Mouse (Mus musculus) hindlimb bud, embryonic 11.5 days (tissue): ENCODE results near the gene Hnrnpk.
"Not testable (repeated sequence)": the region's sequence is repeated elsewhere in the genome, so short reads cannot be mapped to it uniquely, and the experiment has no call there.

ENCODE experiments used
- DNase-seq: peaks from one replicate; pipeline ENCODE4 v3.0.0-alpha.2; 2012; ENCODE audit warnings: low read depth, low spot score; ENCODE audit errors: extremely low spot score

Hnrnpk gene

DNA sequence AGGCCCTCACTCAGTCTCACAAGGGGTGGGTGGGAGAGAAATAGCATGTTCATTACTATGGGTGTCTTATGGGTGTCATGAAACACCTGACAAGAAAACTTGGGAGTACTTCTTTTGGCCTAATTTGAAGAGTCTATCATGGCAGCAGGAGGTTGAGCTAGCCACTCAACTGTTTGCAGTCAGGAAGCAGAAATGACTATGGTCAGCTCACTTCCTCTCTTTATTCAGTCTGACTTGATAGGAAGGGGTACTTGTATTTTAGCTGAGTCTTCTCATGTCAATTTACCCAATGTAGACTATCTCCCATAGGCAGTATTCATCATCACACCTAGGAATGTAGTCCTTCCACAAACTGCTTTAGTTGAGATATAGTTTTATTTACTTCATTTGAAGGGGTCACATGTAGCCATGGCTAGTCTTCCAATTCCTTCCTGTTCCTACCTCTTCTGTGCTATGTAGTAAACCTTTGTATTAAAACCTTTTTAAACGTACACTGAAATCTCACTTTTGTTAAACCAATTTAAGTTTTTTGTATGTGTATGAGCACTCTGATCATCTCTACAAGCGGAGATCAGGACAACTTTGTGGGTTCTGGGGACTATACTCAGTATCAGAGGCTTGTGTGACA lies 13.7 kb downstream of the Hnrnpk start:
- DNase-seq = no peak

DNA sequence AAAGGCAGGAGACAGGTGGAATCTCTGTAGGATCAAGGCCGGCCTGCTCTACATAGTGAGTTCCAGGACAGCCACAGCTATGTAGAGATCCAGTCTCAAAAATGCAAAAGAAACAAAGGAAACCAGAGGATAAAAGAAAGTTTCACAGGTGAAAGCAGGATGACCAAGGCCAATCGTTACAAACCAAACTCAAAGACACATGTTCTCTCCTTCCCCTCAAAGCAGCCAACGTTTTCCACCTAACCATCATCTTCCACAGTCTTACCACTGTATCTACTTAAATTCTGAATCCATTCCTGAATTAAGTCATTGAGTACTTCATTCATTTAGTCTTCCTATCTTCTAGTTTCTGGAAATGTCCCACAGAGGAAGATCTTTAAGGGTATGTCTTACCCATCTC lies 14.8 kb downstream of the Hnrnpk start:
- no peak for DNase-seq

GRCm38 (mm10) chr13:58387948-58388347 lies 15.2 kb downstream of the Hnrnpk start:
- DNase-seq = peak; percentile 81

DNA sequence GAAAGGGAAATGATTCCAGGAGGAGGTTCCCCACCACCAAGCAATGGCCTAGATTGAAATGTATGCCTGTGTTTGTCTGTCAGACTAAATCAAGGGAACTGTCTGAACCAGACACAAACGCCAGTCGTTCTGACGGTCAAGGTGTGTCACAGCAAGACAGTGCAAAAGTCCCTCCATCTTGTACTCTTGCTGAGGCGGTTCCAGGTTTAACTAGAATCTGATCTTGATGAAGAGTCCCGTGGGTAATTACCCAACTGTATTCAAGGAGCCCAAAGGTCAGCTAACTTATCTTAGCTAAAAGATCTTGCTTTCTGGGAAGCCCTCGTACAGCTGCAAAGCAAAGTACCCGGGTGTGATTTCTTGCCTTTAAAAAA lies 17.6 kb downstream of the Hnrnpk start:
- DNase-seq = no peak

- no peak for DNase-seq
Observed at GRCm38 (mm10) chr13:58384779-58385546, 18.2 kb downstream of the Hnrnpk start, which contains the start of gene 2210016F16Rik. TSS of gene 2210016F16Rik (minus strand) at chr13:58385225.

DNA sequence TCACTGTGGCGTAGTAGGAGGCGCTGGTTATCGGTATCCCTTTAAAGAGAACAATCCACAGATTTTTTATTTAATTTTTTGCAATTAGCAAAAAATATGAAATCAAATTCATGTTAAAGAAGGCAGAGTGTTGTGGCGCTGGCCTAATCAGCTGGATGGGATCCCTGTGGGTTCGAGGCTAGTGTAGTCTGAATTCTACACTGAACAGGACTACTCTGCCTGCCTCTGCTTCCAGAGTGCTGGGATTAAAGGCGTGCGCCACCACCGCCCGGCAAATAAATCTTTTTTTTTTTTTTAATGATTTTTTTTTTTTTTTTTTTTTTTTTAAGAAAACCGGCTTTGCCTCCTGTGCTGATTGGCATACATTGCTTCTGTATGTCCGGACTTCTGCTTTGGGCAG lies 18.8 kb downstream of the Hnrnpk start:
- no peak for DNase-seq

GRCm38 (mm10) chr13:58373153-58373470 lies 30.0 kb downstream of the Hnrnpk start:
- no peak for DNase-seq

GRCm38 (mm10) chr13:58372278-58373152 lies 30.6 kb downstream of the Hnrnpk start:
- DNase-seq = no peak

- DNase-seq = no peak
Observed at GRCm38 (mm10) chr13:58368835-58369234, 34.3 kb downstream of the Hnrnpk start.

GRCm38 (mm10) chr13:58367641-58368040 lies 35.5 kb downstream of the Hnrnpk start:
- DNase-seq = no peak

DNA sequence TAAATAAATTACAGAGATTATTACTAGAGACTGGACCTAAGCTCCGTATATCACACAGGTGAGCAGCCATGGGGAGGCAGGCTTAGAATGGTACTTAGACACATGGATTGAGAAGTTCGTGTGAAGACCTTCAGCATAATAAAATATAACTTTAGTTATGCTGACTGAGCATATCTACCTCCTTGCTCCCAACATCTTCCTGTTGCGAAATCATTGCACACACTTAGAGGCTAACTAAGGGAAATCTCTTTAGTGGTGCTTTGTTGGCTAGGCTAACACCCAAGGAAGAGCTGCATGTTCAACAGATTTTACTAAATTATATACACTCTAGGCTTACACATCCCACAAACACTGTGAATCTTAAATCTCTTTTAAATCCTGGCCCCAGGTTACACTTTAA lies 36.8 kb downstream of the Hnrnpk start:
- no peak for DNase-seq

GRCm38 (mm10) chr13:58365179-58365578 lies 38.0 kb downstream of the Hnrnpk start:
- DNase-seq = not testable (repeated sequence)

GRCm38 (mm10) chr13:58364353-58365175 lies 38.6 kb downstream of the Hnrnpk start:
- no peak for DNase-seq

DNA sequence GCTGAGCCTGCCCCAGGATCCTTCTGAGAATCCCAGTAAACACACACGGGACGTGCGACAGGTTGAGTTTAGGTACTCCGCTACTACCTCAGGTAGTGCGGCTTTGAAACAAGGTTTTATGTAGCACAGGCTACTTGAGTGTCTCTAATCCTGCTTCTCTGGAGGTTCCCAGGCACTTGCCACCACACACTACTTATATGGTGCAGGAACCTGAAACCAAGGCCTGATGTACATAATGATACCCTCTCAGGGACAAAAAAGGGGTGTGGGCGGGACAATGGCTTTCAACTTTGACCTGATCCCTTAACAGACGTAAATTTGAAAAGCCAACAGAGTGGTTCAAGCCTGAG lies 43.9 kb downstream of the Hnrnpk start:
- no peak for DNase-seq

DNA sequence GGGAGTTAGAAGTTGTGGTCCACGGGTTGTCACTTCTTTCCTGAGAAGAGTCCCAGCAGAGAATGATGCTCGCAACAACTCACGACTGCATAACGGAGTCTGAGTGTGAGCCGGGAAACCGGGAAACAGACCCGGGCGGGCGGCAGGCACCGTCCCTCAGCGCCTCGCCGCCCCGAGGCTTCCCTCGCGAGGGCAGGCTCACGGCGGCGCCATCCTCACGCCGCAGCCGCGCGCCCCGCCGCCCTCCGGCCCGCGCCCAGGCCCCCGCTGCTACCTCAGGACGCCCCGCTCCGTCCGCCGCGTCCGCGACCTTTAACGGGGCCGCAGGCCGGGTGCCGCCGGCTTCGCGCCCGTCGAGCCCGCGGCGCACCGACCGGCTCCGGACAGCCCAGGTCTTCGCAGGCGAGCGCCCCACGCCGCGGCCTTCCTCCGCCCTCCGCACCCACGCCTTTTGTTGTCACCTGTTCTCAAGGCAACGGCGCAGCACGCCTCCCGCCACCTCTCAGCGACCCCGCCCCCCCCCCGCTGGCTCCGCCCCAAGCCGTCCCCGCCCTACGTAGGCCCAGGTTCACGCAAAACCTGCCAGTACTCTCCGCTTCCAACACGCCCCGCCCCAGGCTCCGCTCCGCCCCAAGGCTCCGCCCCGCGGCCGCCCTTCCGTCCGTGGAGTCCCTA lies 44.4 kb downstream of the Hnrnpk start, which contains the start of gene Kif27:
Kif27 (minus strand) TSS at position 494 of the 675 bp plus-strand sequence.
- peak; percentile 52 for DNase-seq

DNA sequence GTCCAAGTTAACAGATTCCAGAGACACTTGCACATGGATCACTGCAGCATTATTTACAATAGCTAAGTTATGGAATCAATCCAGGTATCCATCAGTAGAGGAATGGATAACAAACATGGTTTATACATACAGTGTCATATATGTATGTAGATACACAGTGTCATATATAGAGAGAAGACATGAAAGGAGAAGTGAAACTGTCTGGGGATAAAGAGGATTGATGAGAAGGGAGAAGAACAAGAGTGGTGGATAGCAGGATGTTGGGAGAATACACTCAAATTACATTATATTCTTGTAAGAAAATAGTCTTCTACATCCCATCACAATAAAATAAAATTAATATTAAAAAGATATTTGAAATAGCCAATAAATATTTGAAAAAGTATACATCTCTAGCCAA lies 50.1 kb downstream of the Hnrnpk start:
- no peak for DNase-seq

DNA sequence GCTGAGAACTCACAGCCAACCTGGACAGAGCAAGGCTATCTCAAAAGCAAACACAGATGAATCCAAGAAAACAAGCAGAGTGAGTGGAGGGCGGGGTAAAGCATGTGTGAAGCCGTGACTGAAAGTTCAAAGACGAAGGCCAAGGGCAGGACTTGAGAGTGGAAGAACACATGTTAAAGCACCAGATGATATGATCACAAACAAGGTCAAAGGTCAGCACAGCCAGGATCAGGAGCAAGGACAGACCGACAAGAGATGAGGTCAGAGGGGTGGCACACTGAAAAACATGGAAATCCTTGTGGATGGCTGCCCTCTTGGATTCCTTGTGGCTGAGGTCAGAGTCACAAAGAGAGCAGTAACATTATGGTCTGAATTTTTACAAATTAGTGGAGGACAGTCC lies 52.5 kb downstream of the Hnrnpk start:
- DNase-seq = no peak

DNA sequence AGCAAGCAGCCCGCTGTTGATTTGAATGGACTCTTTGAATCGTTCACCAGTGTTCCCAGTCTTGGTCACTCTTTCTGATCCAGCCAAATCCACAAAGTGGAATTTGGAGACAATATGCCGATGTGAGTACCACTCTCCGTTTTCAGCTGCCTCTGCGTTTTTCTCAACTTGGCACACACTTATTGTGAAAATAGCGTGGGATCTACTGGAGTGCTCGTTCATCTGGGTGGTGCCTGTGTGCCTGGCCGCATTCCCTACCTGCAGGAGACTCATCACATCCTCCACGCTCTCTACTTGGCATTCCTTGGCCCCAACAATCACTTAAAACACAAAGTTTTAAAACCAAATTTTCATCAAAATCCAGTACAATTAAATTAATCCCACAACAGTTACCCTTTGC lies 58.6 kb downstream of the Hnrnpk start:
- no peak for DNase-seq
